18 mouse cellular contexts compared by ENCODE assay signal in the genomic region with DNA sequence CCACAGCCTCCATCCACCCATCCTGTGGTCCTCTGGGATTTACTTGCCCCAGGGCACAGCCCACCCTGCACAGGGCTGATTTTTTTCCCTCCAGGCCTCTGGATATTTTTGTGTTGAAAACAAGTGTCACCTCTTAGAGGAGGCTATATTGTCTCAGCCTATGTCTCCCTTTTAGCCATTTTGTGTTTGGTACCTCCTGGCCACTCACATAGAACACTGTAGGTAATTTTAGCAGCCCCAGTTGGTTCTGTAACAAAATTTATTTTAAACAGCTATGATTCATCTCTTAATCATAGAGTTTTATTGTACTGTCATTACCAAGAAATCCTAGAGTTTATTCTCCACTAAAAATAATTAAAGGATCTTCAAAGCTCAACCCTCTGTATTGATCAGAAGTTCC.
DNase-seq lines count a peak whose midpoint lies in the region; ATAC-seq and TF ChIP-seq lines count a peak whose summit lies in the region.
"Had no signal": no experiment of that assay in that cellular context is flagged by ENCODE, and none has a peak within 500 bp of the region (broad histone marks: within the 10 kb centered on the region; RNA-seq: fewer than 3 reads in every experiment).

No protein-coding gene starts in this region.

- H3K27me3 ChIP-seq in hindbrain, embryonic 13.5 days: no peaks in the 10 kb centered on the region
- no peaks in the 10 kb centered on the region for H3K27me3 ChIP-seq in hindbrain, embryonic 14.5 days (ENCODE audit: control insufficient read depth, insufficient read depth, low read length)
- H3K27me3 ChIP-seq: heart, embryonic 15.5 days had no signal

- no peaks in the 10 kb centered on the region for H3K36me3 ChIP-seq in hindbrain, embryonic 13.5 days
- no peaks in the 10 kb centered on the region for H3K36me3 ChIP-seq in hindbrain, embryonic 14.5 days (replicated peaks; ENCODE audit: control insufficient read depth, insufficient read depth)
- H3K36me3 ChIP-seq: embryonic facial prominence, embryonic 10.5 days; forebrain, embryonic 10.5 days; heart, embryonic 15.5 days had no signal

- H3K9ac ChIP-seq in hindbrain, embryonic 13.5 days: no peak overlapping the region
- H3K9ac ChIP-seq in hindbrain, embryonic 14.5 days: no peak overlapping the region
- H3K9ac ChIP-seq: heart, embryonic 15.5 days had no signal

- H3K9me3 ChIP-seq in hindbrain, embryonic 13.5 days: no peaks in the 10 kb centered on the region
- H3K9me3 ChIP-seq in hindbrain, embryonic 14.5 days (ENCODE audit: control insufficient read depth, low read length): no peaks in the 10 kb centered on the region
- H3K9me3 ChIP-seq: embryonic facial prominence, embryonic 10.5 days; forebrain, embryonic 10.5 days; heart, embryonic 15.5 days had no signal

- TF ChIP-seq POLR2A in cortical plate, adult 2 months (IDR thresholded peaks at IDR 0.05; ENCODE audit: extremely low read depth, insufficient read depth, low read length): no peak

- intact Hi-C loops in left cerebral cortex, postnatal 25 days (cut with DNase I): loop anchor here (2.0 kb wide), 1 partner anchor 98 kb away; no protein-coding TSS in a partner anchor
- intact Hi-C loops in left cerebral cortex, postnatal 4 days (cut with DNase I): no loop called here

- no peak overlapping the region for H3K4me3 ChIP-seq in hindbrain, embryonic 13.5 days
- no peak overlapping the region for H3K4me3 ChIP-seq in hindbrain, embryonic 14.5 days (replicated peaks; ENCODE audit: low read length)
- H3K4me3 ChIP-seq in cortical plate, adult 2 months (ENCODE audit: insufficient read depth, low read length): no peak overlapping the region
- H3K4me3 ChIP-seq: embryonic facial prominence, embryonic 10.5 days; erythroblast, embryonic 14.5 days; forebrain, embryonic 10.5 days; heart, adult 2 months; heart, embryonic 15.5 days had no signal

- no peak overlapping the region for H3K4me2 ChIP-seq in hindbrain, embryonic 13.5 days
- no peak overlapping the region for H3K4me2 ChIP-seq in hindbrain, embryonic 14.5 days (replicated peaks)
- H3K4me2 ChIP-seq: heart, embryonic 11.5 days; heart, embryonic 15.5 days had no signal

- no peak for ATAC-seq in hindbrain, embryonic 13.5 days (ENCODE audit: low FRiP score)
- ATAC-seq in hindbrain, embryonic 14.5 days (ENCODE audit: low FRiP score): no peak
- ATAC-seq in erythroblast, adult 5-6 weeks (replicated peaks; ENCODE audit: low FRiP score, poor library complexity, severe bottlenecking): no peak
- ATAC-seq: forebrain, embryonic 14.5 days; hindbrain, postnatal 0 days had no signal

- H3K4me1 ChIP-seq in hindbrain, embryonic 13.5 days (replicated peaks): peaks cover 17% of the 10 kb centered on the region; the same call in 1 of the 2 replicates
- peaks cover 12% of the 10 kb centered on the region for H3K4me1 ChIP-seq in hindbrain, embryonic 14.5 days (replicated peaks; ENCODE audit: control insufficient read depth, insufficient read depth, low read length)
- H3K4me1 ChIP-seq in cortical plate, adult 2 months (ENCODE audit: control insufficient read depth, insufficient read depth, low read length): peaks cover 11% of the 10 kb centered on the region

- H3K27ac ChIP-seq in hindbrain, embryonic 13.5 days: peak overlapping the region; percentile 15; the same call in 1 of the 2 replicates
- no peak overlapping the region for H3K27ac ChIP-seq in hindbrain, embryonic 14.5 days
- peak overlapping the region; percentile 80 for H3K27ac ChIP-seq in cortical plate, adult 2 months (ENCODE audit: insufficient read depth, low read length)
- H3K27ac ChIP-seq: embryonic facial prominence, embryonic 10.5 days; forebrain, embryonic 10.5 days; heart, adult 2 months; heart, embryonic 15.5 days had no signal

- DNase-seq in hindbrain, embryonic 14.5 days (ENCODE audit: low spot score): no peak
- DNase-seq in left cerebral cortex, postnatal 25 days (ENCODE audit: low spot score in 2 of 2): peak; percentile 19 to 65
- DNase-seq in left cerebral cortex, postnatal 4 days: no peak
- DNase-seq in lung, postnatal 4 days: no peak
- DNase-seq: adrenal gland, postnatal 10 days; gastrocnemius, postnatal 14 days; heart, adult 2 months; heart, postnatal 14 days had no signal

- TF ChIP-seq CTCF in cortical plate, adult 2 months (IDR thresholded peaks at IDR 0.05; ENCODE audit: extremely low read depth, insufficient read depth, low read length): no peak

Comparison
In these comparisons a context has a peak if more than half of its experiments do, and no peak if none do; other contexts are left out.
1. DNase-seq: peak in left cerebral cortex, postnatal 25 days (2 of 2); none in hindbrain, embryonic 14.5 days (single experiment), left cerebral cortex, postnatal 4 days (single experiment) and lung, postnatal 4 days (0 of 2).